Mouse (Mus musculus): ENCODE measurements around the gene Tinag. TPM values are rescaled to one million over a fixed set of nuclear protein-coding genes. Genes with fewer than 3 reads are reported as not detected.

Tinag gene
- polyA plus RNA-seq, 1 experiment from 2014 or later: 12.4 TPM

- Histone ChIP-seq H3K9ac (no peak overlapping the region), H3K27ac (no peak overlapping the region), H3K36me3 (no peaks in the 10 kb centered on the region), H3K4me1 (replicated peaks) (no peaks in the 10 kb centered on the region), H3K27me3 (replicated peaks) (no peaks in the 10 kb centered on the region), H3K4me2 (replicated peaks) (no peak overlapping the region), H3K4me3 (replicated peaks) (no peak overlapping the region), H3K9me3 (no peaks in the 10 kb centered on the region)
- WGBS: 90% methylated on average over 1 of the region's 1 CpGs
- no peak for ATAC-seq
Measured at GRCm38 (mm10) chr9:76996021-76996420, 49.6 kb downstream of the Tinag start.

GRCm38 (mm10) chr9:76989946-76990345, 55.6 kb downstream of the Tinag start:
- Histone ChIP-seq H3K4me2 (replicated peaks) (no peak overlapping the region), H3K36me3 (no peaks in the 10 kb centered on the region), H3K4me1 (replicated peaks) (no peaks in the 10 kb centered on the region), H3K27me3 (replicated peaks) (no peaks in the 10 kb centered on the region), H3K4me3 (replicated peaks) (no peak overlapping the region), H3K9ac (no peak overlapping the region), H3K9me3 (no peaks in the 10 kb centered on the region), H3K27ac (no peak overlapping the region)
- no peak for ATAC-seq

DNA sequence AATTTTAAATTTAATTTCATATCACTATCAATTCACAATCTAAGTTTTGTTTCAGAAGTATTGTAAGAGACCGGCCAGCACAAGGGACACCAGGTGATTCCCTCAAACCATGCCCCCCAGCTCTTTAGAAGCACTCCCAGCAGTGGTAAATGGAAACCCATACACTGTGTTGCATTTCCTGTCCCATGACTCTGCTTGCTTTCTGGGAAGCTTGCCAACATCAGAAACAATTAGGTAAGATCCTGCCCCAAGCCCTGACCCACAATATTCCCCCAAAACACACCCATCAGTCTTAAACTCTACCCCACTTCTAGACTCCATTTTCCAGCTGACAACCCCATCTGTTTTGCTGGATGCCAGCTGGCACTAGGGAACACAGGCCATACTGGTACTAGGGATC, 110.8 kb downstream of the Tinag start:
- Histone ChIP-seq H3K27ac (no peak overlapping the region), H3K36me3 (no peaks in the 10 kb centered on the region), H3K9ac (no peak overlapping the region), H3K4me3 (replicated peaks) (no peak overlapping the region), H3K27me3 (replicated peaks) (no peaks in the 10 kb centered on the region), H3K9me3 (no peaks in the 10 kb centered on the region), H3K4me2 (replicated peaks) (no peak overlapping the region), H3K4me1 (replicated peaks) (no peaks in the 10 kb centered on the region)
- no peak for ATAC-seq
- WGBS: 81% methylated on average over 1 of the region's 1 CpGs

DNA sequence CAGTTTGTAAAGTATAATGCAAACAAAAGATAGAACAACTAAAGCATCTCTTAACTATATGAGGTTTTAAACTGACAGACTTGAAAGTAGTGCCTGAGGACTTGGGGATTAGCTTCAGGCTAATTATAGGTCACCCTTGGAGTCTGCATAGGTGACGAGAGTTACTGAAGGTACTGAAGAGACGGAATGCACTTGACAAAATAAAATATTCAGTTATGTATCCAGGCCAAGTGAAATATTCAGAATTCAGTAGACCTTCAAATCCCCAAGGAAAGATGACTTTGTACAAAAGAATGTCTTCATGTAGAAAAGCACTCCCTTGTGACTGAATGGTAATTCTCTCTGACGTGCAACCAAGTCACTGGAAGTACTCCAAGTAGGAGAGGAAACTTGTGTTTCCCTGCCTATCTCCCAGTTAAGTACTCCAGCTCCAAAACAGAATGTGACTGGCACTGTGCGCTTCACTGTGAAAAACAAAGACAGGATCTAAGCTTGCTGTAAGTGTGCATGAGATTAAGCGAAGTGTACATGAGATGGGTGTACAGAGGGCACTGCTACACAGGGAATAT, 130.4 kb downstream of the Tinag start:
- WGBS: 85% methylated on average over 5 of the region's 5 CpGs
- no peak overlapping the region for H3K27ac ChIP-seq
- H3K4me2 ChIP-seq (replicated peaks): no peak overlapping the region
- H3K9me3 ChIP-seq: no peaks in the 10 kb centered on the region
- H3K4me3 ChIP-seq (replicated peaks): no peak overlapping the region
- no peaks in the 10 kb centered on the region for H3K36me3 ChIP-seq
- no peak overlapping the region for H3K9ac ChIP-seq
- no peak for ATAC-seq
- H3K4me1 ChIP-seq (replicated peaks): no peaks in the 10 kb centered on the region
- no peaks in the 10 kb centered on the region for H3K27me3 ChIP-seq (replicated peaks)
